Mouse (Mus musculus) E14TG2a.4 (cell line): ENCODE data around the gene Atat1.

Experiments
- CTCF ChIP-seq: conservative IDR thresholded peaks from 2 replicates; pipeline ENCODE4 v1.5.1; 2014; ENCODE audit warnings: low read length
- POU5F1 ChIP-seq: IDR thresholded peaks from 2 replicates; pipeline ENCODE4 v1.6.1; 2014; ENCODE audit warnings: low read length, borderline replicate concordance

DNA sequence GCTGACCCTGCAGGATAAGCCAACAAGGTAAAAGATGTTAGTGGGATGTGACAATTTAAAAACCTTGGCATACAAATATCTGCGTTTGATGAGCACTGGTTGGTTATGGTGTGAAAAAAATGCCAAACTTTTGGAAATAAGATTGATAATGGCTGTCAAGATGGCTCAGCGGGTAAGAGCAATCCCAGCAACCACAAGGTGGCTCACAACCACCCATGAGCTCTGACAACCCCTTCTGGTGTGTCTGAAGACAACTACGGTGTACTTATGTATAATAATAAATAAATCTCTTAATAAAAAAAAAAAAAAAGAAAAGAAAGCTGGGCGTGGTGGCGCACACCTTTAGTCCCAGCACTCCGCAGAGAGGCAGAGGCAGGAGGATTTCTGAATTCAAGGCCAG lies 5.1 kb upstream of the Atat1 start:
- TF ChIP-seq CTCF (no peak), POU5F1 (no peak)
